Mouse (Mus musculus): Measurements from ENCODE around the gene Frmd5.
"Not testable (repeated sequence)": the region's sequence is repeated elsewhere in the genome, so short reads cannot be mapped to it uniquely, and the experiment has no call there.

The Frmd5 gene

GRCm38 (mm10) chr2:121570049-121570448 lies 236.8 kb downstream of the Frmd5 start:
- DNase-seq: no peak

GRCm38 (mm10) chr2:121565911-121566310 lies 241.0 kb downstream of the Frmd5 start:
- DNase-seq: no peak

GRCm38 (mm10) chr2:121563117-121563516 lies 243.8 kb downstream of the Frmd5 start:
- DNase-seq: no peak

GRCm38 (mm10) chr2:121551271-121551670 lies 255.6 kb downstream of the Frmd5 start:
- no peak for DNase-seq

- DNase-seq: no peak
Observed at GRCm38 (mm10) chr2:121549630-121550029, 257.3 kb downstream of the Frmd5 start.

- DNase-seq: no peak
Observed at GRCm38 (mm10) chr2:121544829-121545228, 262.1 kb downstream of the Frmd5 start.

GRCm38 (mm10) chr2:121525056-121525455 lies 281.8 kb downstream of the Frmd5 start:
- DNase-seq: no peak

- DNase-seq: not testable (repeated sequence)
Observed at GRCm38 (mm10) chr2:121522830-121523229, 284.1 kb downstream of the Frmd5 start.

GRCm38 (mm10) chr2:121522006-121522405 lies 284.9 kb downstream of the Frmd5 start:
- no peak for DNase-seq

GRCm38 (mm10) chr2:121518711-121519110 lies 288.2 kb downstream of the Frmd5 start:
- DNase-seq: not testable (repeated sequence)

GRCm38 (mm10) chr2:121518106-121518505 lies 288.8 kb downstream of the Frmd5 start:
- DNase-seq: no peak

GRCm38 (mm10) chr2:121514211-121514610 lies 292.7 kb downstream of the Frmd5 start:
- peak; percentile 5 to 17 for DNase-seq

GRCm38 (mm10) chr2:121512991-121513765 lies 293.7 kb downstream of the Frmd5 start:
- DNase-seq: not testable (repeated sequence)

GRCm38 (mm10) chr2:121511401-121511800 lies 295.5 kb downstream of the Frmd5 start:
- no peak for DNase-seq

- DNase-seq: peak; percentile 79 to 82
Observed at GRCm38 (mm10) chr2:121509584-121509983, 297.3 kb downstream of the Frmd5 start.

- no peak for DNase-seq
Observed at GRCm38 (mm10) chr2:121507951-121508330, 298.9 kb downstream of the Frmd5 start.

GRCm38 (mm10) chr2:121507173-121507950 lies 299.5 kb downstream of the Frmd5 start:
- no peak for DNase-seq

- peak; percentile 87 to 91 for DNase-seq
Observed at GRCm38 (mm10) chr2:121505942-121506882, 300.7 kb downstream of the Frmd5 start, which contains the start of the genes Mfap1a and Wdr76. Gene Mfap1a, minus strand, starts transcription at chr2:121506665. Gene Wdr76, plus strand, starts transcription at chr2:121506723.

GRCm38 (mm10) chr2:121501550-121501949 lies 305.3 kb downstream of the Frmd5 start:
- DNase-seq: not testable (repeated sequence)
